Mouse (Mus musculus) spleen, adult 12 weeks (tissue): ENCODE data around the gene a.

ENCODE experiments used
- DNase-seq: peaks from one replicate; pipeline ENCODE4 v3.0.0; 2022; ENCODE audit warnings: low spot score

a gene

DNA sequence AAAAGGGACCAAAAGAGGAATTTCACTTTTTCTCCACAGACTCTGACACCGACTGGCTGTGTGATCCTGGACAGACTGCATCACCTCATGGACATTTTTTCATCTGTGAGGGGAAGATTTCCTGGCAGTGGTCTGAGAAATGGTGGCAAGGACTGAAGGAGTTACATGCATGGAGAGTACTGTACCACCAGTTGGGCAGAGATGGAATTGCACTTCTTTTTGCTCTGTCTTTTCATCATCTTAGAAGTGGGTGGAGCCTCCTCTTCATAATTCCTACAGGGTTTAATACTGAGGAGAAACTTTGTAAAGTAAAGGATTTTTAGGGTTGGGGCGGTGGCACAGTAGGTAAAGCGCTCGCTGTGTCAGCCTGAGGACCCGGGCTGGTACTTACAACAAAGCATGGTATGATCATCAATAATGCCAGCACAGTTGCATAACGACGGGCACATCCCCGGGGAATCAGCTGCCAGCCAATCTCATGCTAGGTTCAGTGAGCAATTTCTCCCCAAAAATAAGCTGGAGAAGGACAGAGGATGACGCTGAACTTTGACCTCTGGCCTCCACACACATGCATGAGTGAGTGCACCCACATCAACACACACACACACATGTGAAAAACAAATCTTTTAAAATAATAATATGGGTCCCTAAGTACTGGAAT, 307.6 kb downstream of the a start:
- no peak for DNase-seq

DNA sequence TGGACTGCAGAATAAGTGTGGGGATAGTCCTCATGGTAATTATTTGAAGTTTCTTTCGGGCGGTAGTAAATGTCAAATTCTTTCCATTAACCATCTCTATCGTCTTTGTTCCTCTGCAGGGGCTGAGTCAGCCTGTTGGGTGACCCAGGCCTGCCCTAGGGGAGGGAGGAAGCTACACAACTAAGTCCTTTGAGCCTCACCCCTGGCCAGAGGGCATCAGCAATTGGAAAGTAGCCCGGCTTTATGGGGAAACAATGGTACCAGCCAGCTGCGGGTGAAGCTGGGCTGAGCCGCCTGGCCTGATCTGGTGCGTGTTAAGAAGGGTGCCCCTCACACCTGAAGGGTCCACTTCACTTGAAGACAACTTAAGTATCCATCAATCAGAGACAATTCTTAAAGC, 308.2 kb downstream of the a start:
- DNase-seq, result no peak

DNA sequence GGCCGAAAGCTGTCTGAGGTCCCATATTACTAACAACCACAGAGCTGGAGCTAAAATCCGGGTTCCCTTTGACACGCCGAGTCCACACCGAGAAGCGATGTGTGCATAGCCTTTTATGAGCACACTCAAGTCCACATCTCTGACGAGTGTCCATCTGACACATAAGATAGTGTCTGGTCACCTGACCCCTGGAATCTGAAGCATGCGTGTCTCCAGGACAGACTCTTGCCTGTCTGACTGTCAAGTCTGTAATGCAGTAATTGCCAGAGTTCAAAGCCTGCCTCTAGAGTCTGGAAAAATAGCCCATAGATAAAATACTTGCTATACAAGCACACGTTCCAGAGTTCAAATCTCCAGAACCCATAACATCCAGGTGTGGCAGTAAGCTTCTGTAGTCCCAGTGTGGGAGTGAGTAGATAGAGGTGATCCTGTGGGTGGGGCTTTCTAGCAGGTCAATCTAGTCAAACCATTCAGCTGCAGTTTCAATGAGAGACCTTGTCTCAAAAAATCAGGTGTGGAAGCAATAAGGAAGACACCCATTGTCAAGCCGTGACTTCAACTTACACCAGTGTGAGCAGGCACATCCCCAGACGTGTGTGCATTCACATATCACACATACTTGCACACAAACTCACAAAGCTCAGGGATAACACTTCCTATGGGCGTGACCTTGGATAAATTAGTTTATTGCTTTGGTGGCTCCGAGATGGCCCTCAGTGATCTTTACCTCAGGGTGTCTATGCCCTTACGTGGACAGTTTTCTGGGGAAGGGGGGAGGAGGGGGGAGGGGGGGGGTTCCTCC, 309.0 kb downstream of the a start:
- no peak for DNase-seq
